Mouse (Mus musculus): Measurements from ENCODE around the gene Myb. TPM values are rescaled to one million over a fixed set of nuclear protein-coding genes. Genes with fewer than 3 reads are reported as not detected.

Gene Myb
- total and polyA plus RNA-seq, 3 experiments = 133 to 245 (median 155) TPM

DNA sequence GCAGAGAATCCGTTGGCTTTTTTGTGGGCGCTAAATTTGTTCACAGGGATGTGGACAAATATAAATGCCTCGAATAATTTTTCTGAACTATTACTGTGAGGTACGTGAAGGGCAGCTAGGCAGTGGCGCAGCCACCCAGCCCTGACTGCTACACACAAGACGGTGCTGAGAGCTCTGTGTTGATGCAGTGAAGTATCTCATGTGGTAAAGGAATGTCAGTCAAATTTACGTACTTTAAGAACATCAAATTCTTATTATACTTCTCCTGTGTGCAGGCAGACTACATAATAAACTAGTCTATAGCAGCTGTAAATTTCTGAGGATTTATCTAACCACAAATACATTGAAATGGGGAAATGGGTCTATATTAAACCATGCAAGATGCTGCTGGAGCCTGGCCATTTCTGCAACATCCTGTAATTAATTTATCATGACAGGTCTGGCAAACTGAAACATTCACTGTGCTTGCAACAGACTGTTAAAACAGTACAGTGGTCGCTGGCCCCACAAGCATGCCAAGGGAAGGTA is 77.3 kb downstream of the Myb start (continued):
- 0 out of 2 replicates have a peak, but pooled peaks have one; percentile 24 for TF ChIP-seq TBP (IDR thresholded peaks at IDR 0.05; ENCODE audit: low read depth, low read length)

DNA sequence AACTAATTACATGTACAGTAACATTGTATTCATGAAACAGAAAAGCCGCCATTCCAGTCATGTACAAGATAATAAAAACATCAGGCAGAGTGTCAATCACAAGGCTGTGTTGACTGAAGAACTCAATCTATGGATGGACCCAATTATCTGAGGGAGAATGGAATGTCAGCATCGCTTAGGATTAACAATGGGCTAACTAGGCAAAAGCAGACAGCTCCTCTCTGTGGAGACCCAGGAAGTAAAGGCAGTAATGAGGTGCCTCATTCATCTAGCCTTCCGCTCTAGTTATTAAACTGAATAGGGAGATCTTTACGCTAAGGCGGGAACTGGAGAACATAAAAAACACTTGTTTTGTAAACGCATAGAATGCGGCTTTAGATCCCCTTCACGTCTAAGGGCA is 78.3 kb downstream of the Myb start:
- peaks cover 0 to 17% of the 10 kb centered on the region in 2 experiments; a peak in 2 of 4 replicates for H3K36me3 ChIP-seq (ENCODE audit: control insufficient read depth in 1 of 2, insufficient read depth in 2 of 2, low read length in 2 of 2)
- no peak overlapping the region for H3K4me3 ChIP-seq (ENCODE audit: control insufficient read depth in 1 of 2, insufficient read depth in 1 of 2, low read depth in 2 of 2, low read length in 2 of 2)
- no peaks in the 10 kb centered on the region for H3K79me2 ChIP-seq (ENCODE audit: control insufficient read depth, insufficient read depth, low read length, poor library complexity)
- H3K4me1 ChIP-seq (ENCODE audit: control insufficient read depth in 1 of 2, insufficient read depth in 2 of 2, low read length in 2 of 2) = peaks cover 14 to 21% of the 10 kb centered on the region in 2 experiments
- no peak for DNase-seq (ENCODE audit: low read depth, low spot score)
- H3K9ac ChIP-seq (ENCODE audit: control insufficient read depth, low read depth, low read length, poor library complexity, severe bottlenecking) = no peak overlapping the region
- no peaks in the 10 kb centered on the region for H3K9me3 ChIP-seq (replicated peaks; ENCODE audit: insufficient read depth, low read length)
- H3K27ac ChIP-seq (ENCODE audit: control insufficient read depth, low read depth, low read length) = no peak overlapping the region
- no peak for TF ChIP-seq USF1 (IDR thresholded peaks at IDR 0.05; ENCODE audit: low read depth, low read length)
- TF ChIP-seq TBP (IDR thresholded peaks at IDR 0.05; ENCODE audit: low read depth, low read length) = no peak
- TF ChIP-seq ELF1 (IDR thresholded peaks at IDR 0.05; ENCODE audit: low read depth, low read length) = no peak
- TF ChIP-seq ZC3H11A (IDR thresholded peaks at IDR 0.05; ENCODE audit: low read depth, low read length) = no peak
- no peak for TF ChIP-seq POLR2AphosphoS2 (IDR thresholded peaks at IDR 0.05; ENCODE audit: low read length)
- no peak for TF ChIP-seq JUND (IDR thresholded peaks at IDR 0.05; ENCODE audit: low read depth, low read length)
- TF ChIP-seq EP300 (IDR thresholded peaks at IDR 0.05; ENCODE audit: low read depth in 1 of 2, low read length in 2 of 2) = no peak
- no peak for TF ChIP-seq GABPA (IDR thresholded peaks at IDR 0.05; ENCODE audit: low read depth, low read length)
- no peaks in the 10 kb centered on the region for H3K27me3 ChIP-seq (ENCODE audit: control insufficient read depth in 1 of 2, insufficient read depth in 2 of 2, low read length in 2 of 2)

DNA sequence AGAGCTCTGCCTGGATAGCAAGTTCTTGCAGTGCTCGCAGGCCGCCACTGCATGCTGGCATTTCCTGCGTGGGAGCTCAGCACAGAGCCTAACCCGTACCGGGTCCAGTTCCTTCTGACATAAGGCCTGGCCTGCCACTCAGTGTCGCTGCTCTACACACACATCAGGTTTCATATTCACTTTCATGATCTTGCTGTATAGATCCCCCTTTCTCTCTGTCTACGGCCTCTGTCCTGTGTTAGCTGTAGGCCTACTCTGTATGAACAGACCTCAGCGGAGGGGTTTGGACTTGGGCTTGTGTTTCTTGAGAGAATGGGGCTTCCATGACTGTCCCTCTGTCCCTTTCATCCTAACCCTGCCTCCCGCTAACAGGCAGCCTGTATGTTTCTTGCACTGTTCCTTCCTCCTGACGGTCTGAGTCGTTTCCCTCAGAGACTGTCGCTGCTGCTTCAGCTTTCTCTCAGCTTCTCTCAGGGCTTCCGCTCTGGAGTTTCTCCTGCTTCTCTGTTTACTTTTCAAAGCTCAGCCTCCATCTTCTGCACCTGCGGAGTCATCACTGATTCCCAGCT is 83.5 kb downstream of the Myb start:
- H3K4me1 ChIP-seq (ENCODE audit: control insufficient read depth in 1 of 2, insufficient read depth in 2 of 2, low read length in 2 of 2) = no peaks in the 10 kb centered on the region; a peak in 1 of 4 replicates
- H3K27me3 ChIP-seq (ENCODE audit: control insufficient read depth in 1 of 2, insufficient read depth in 2 of 2, low read length in 2 of 2) = no peaks in the 10 kb centered on the region
- no peak overlapping the region for H3K4me3 ChIP-seq (ENCODE audit: control insufficient read depth in 1 of 2, insufficient read depth in 1 of 2, low read depth in 2 of 2, low read length in 2 of 2)
- no peak for TF ChIP-seq ZMIZ1 (IDR thresholded peaks at IDR 0.05; ENCODE audit: low read depth, low read length)
- no peak for TF ChIP-seq MAFK (IDR thresholded peaks at IDR 0.05; ENCODE audit: borderline replicate concordance, low read depth, low read length)
- no peak for TF ChIP-seq MXI1 (IDR thresholded peaks at IDR 0.05; ENCODE audit: low read depth, low read length)
- no peak for TF ChIP-seq CHD2 (IDR thresholded peaks at IDR 0.05; ENCODE audit: low read length)
- no peak for TF ChIP-seq NRF1 (IDR thresholded peaks at IDR 0.05; ENCODE audit: insufficient read depth, low read depth, low read length, poor library complexity, severe bottlenecking)
- TF ChIP-seq ZKSCAN1 (IDR thresholded peaks at IDR 0.05; ENCODE audit: low read depth, low read length) = no peak
- no peak for TF ChIP-seq ZNF384 (IDR thresholded peaks at IDR 0.05; ENCODE audit: low read depth, low read length)
- no peak for TF ChIP-seq POLR2AphosphoS2 (IDR thresholded peaks at IDR 0.05; ENCODE audit: low read length)
- no peak for TF ChIP-seq MEF2A (IDR thresholded peaks at IDR 0.05; ENCODE audit: extremely low read depth, insufficient replicate concordance, low read depth, low read length, poor library complexity, severe bottlenecking)
- TF ChIP-seq TBP (IDR thresholded peaks at IDR 0.05; ENCODE audit: low read depth, low read length) = no peak
- TF ChIP-seq RAD21 (IDR thresholded peaks at IDR 0.05; ENCODE audit: low read depth, low read length) = no peak
- no peak for TF ChIP-seq JUND (IDR thresholded peaks at IDR 0.05; ENCODE audit: low read depth, low read length)
- no peak for TF ChIP-seq RCOR1 (IDR thresholded peaks at IDR 0.05; ENCODE audit: low read depth, low read length)
- no peak for TF ChIP-seq UBTF (IDR thresholded peaks at IDR 0.05; ENCODE audit: borderline replicate concordance, insufficient read depth, low read depth, low read length)
- TF ChIP-seq BHLHE40 (IDR thresholded peaks at IDR 0.05; ENCODE audit: borderline replicate concordance, low read depth, low read length) = no peak
- no peak for TF ChIP-seq CTCF (IDR thresholded peaks at IDR 0.05 in 2 of 3, conservative IDR thresholded peaks at IDR 0.05 in 1 of 3; ENCODE audit: control insufficient read depth in 1 of 3, insufficient read depth in 1 of 3, low read depth in 2 of 3, low read length in 3 of 3, poor library complexity in 1 of 3, severe bottlenecking in 1 of 3)
- no peak for TF ChIP-seq ZC3H11A (IDR thresholded peaks at IDR 0.05; ENCODE audit: low read depth, low read length)
- TF ChIP-seq POLR2AphosphoS5 (IDR thresholded peaks at IDR 0.05; ENCODE audit: borderline replicate concordance, low read depth, low read length) = no peak
- TF ChIP-seq MYC (IDR thresholded peaks at IDR 0.05; ENCODE audit: low read depth, low read length) = no peak
- no peaks in the 10 kb centered on the region for H3K36me3 ChIP-seq (ENCODE audit: control insufficient read depth in 1 of 2, insufficient read depth in 2 of 2, low read length in 2 of 2)
- H3K9ac ChIP-seq (ENCODE audit: control insufficient read depth, low read depth, low read length, poor library complexity, severe bottlenecking) = no peak overlapping the region
- H3K9me3 ChIP-seq (replicated peaks; ENCODE audit: insufficient read depth, low read length) = no peaks in the 10 kb centered on the region
- DNase-seq (ENCODE audit: low read depth, low spot score) = no peak
- no peak overlapping the region for H3K27ac ChIP-seq (ENCODE audit: control insufficient read depth, low read depth, low read length)
- H3K79me2 ChIP-seq (ENCODE audit: control insufficient read depth, insufficient read depth, low read length, poor library complexity) = no peaks in the 10 kb centered on the region

Data from MEL (cell line).